Comparison of ENCODE assay signal across 20 mouse cellular contexts in genomic region chr2:134214748-134215328, GRCm38 (mm10).
A peak's percentile ranks its signal among the peaks of the same experiment; 100 is the strongest.
DNase-seq lines count a peak whose midpoint lies in the region; ATAC-seq and TF ChIP-seq lines count a peak whose summit lies in the region.
"Had no signal": no experiment of that assay in that cellular context is flagged by ENCODE, and none has a peak within 500 bp of the region (broad histone marks: within the 10 kb centered on the region; RNA-seq: fewer than 3 reads in every experiment).

No protein-coding gene starts in this region.

- 84% methylated on average over 6 of the region's 6 CpGs for WGBS in kidney, embryonic 14.5 days
- WGBS in embryonic facial prominence, embryonic 13.5 days: 24% methylated on average over 6 of the region's 6 CpGs
- WGBS in limb, embryonic 10.5 days: 56% methylated on average over 6 of the region's 6 CpGs
- WGBS in liver, postnatal 0 days (ENCODE audit: insufficient replicate concordance): 73% methylated on average over 6 of the region's 6 CpGs

- H3K27me3 ChIP-seq in kidney, embryonic 14.5 days (ENCODE audit: control insufficient read depth, insufficient read depth, low read length): no peaks in the 10 kb centered on the region
- no peaks in the 10 kb centered on the region for H3K27me3 ChIP-seq in embryonic facial prominence, embryonic 13.5 days
- no peaks in the 10 kb centered on the region for H3K27me3 ChIP-seq in limb, embryonic 10.5 days (ENCODE audit: low read depth, poor library complexity, severe bottlenecking)
- H3K27me3 ChIP-seq in liver, postnatal 0 days (ENCODE audit: insufficient read depth, low read length): no peaks in the 10 kb centered on the region
- H3K27me3 ChIP-seq: hindbrain, embryonic 13.5 days; neural tube, embryonic 12.5 days; Patski had no signal

- H3K4me1 ChIP-seq in kidney, embryonic 14.5 days (ENCODE audit: control insufficient read depth, insufficient read depth, low read length): no peaks in the 10 kb centered on the region
- peaks cover 20% of the 10 kb centered on the region for H3K4me1 ChIP-seq in embryonic facial prominence, embryonic 13.5 days
- peaks cover 16% of the 10 kb centered on the region for H3K4me1 ChIP-seq in limb, embryonic 10.5 days
- H3K4me1 ChIP-seq in liver, postnatal 0 days (ENCODE audit: insufficient read depth): no peaks in the 10 kb centered on the region
- H3K4me1 ChIP-seq: forebrain, embryonic 10.5 days; hindbrain, embryonic 13.5 days; midbrain, embryonic 10.5 days; neural tube, embryonic 12.5 days had no signal

- no peaks in the 10 kb centered on the region for H3K9me3 ChIP-seq in kidney, embryonic 14.5 days (ENCODE audit: control insufficient read depth, low read length)
- no peaks in the 10 kb centered on the region for H3K9me3 ChIP-seq in embryonic facial prominence, embryonic 13.5 days
- no peaks in the 10 kb centered on the region for H3K9me3 ChIP-seq in limb, embryonic 10.5 days (replicated peaks)
- H3K9me3 ChIP-seq in liver, postnatal 0 days (ENCODE audit: low read length): no peaks in the 10 kb centered on the region
- H3K9me3 ChIP-seq: forebrain, embryonic 10.5 days; hindbrain, embryonic 13.5 days; midbrain, embryonic 10.5 days; neural tube, embryonic 12.5 days had no signal

- no peaks in the 10 kb centered on the region for H3K36me3 ChIP-seq in kidney, embryonic 14.5 days (ENCODE audit: control insufficient read depth, insufficient read depth, low read length)
- no peaks in the 10 kb centered on the region for H3K36me3 ChIP-seq in embryonic facial prominence, embryonic 13.5 days
- no peaks in the 10 kb centered on the region for H3K36me3 ChIP-seq in limb, embryonic 10.5 days
- H3K36me3 ChIP-seq in liver, postnatal 0 days (replicated peaks; ENCODE audit: insufficient read depth, low read length): no peaks in the 10 kb centered on the region
- H3K36me3 ChIP-seq: forebrain, embryonic 10.5 days; hindbrain, embryonic 13.5 days; midbrain, embryonic 10.5 days; neural tube, embryonic 12.5 days had no signal

- no peak overlapping the region for H3K27ac ChIP-seq in kidney, embryonic 14.5 days (ENCODE audit: low read depth, low read length)
- peak overlapping the region; percentile 60 for H3K27ac ChIP-seq in embryonic facial prominence, embryonic 13.5 days
- no peak overlapping the region for H3K27ac ChIP-seq in limb, embryonic 10.5 days
- no peak overlapping the region for H3K27ac ChIP-seq in liver, postnatal 0 days (ENCODE audit: low read depth)
- H3K27ac ChIP-seq: forebrain, embryonic 10.5 days; hindbrain, embryonic 13.5 days; midbrain, embryonic 10.5 days; neural tube, embryonic 12.5 days had no signal

- no peak for DNase-seq in kidney, adult 8-10 months
- DNase-seq in limb, embryonic 10.5 days (ENCODE audit: low spot score): peak; percentile 39
- no peak for DNase-seq in liver, postnatal 0 days
- DNase-seq in kidney, adult 11 months: no peak
- no peak for DNase-seq in kidney, postnatal 25 days
- DNase-seq: adrenal gland, postnatal 14 days; cerebellum, adult 2 months; gastrocnemius, postnatal 25 days; heart, postnatal 10 days; kidney, adult 9 months; layer of hippocampus, postnatal 36 days; lung, postnatal 36 days had no signal

- TF ChIP-seq CTCF in liver, postnatal 0 days (IDR thresholded peaks at IDR 0.05; ENCODE audit: low read depth): no peak

- H3K9ac ChIP-seq in kidney, embryonic 14.5 days (ENCODE audit: low read depth, low read length): no peak overlapping the region
- H3K9ac ChIP-seq in embryonic facial prominence, embryonic 13.5 days: no peak overlapping the region
- no peak overlapping the region for H3K9ac ChIP-seq in liver, postnatal 0 days (replicated peaks)
- H3K9ac ChIP-seq: hindbrain, embryonic 13.5 days; neural tube, embryonic 12.5 days had no signal

- no peak overlapping the region for H3K4me3 ChIP-seq in kidney, embryonic 14.5 days (ENCODE audit: low read length)
- no peak overlapping the region for H3K4me3 ChIP-seq in embryonic facial prominence, embryonic 13.5 days
- H3K4me3 ChIP-seq in limb, embryonic 10.5 days: no peak overlapping the region
- no peak overlapping the region for H3K4me3 ChIP-seq in liver, postnatal 0 days (ENCODE audit: low read depth, low read length)
- H3K4me3 ChIP-seq: forebrain, embryonic 10.5 days; hindbrain, embryonic 13.5 days; midbrain, embryonic 10.5 days; neural tube, embryonic 12.5 days had no signal

- ATAC-seq in kidney, embryonic 14.5 days (ENCODE audit: low FRiP score, low TSS enrichment): 0 out of 2 replicates have a peak, but pooled peaks have one; percentile 28
- ATAC-seq in embryonic facial prominence, embryonic 13.5 days (ENCODE audit: insufficient number of reproducible peaks, insufficient read depth, low FRiP score, low TSS enrichment, low read depth): peak; percentile 88
- no peak for ATAC-seq in liver, postnatal 0 days
- ATAC-seq: activated CD4-positive, CD25-positive, alpha-beta regulatory T cell, adult 4 months; Patski had no signal

- no peak for TF ChIP-seq EP300 in liver, postnatal 0 days (IDR thresholded peaks at IDR 0.05; ENCODE audit: low read depth)

- H3K4me2 ChIP-seq in kidney, embryonic 14.5 days (replicated peaks; ENCODE audit: low read depth, low read length): no peak overlapping the region
- H3K4me2 ChIP-seq in embryonic facial prominence, embryonic 13.5 days: no peak overlapping the region
- H3K4me2 ChIP-seq in liver, postnatal 0 days (ENCODE audit: low read depth, low read length): no peak overlapping the region
- H3K4me2 ChIP-seq: hindbrain, embryonic 13.5 days; neural tube, embryonic 12.5 days had no signal
